Comparison of ENCODE assay signal across 21 mouse cellular contexts in the genomic region with DNA sequence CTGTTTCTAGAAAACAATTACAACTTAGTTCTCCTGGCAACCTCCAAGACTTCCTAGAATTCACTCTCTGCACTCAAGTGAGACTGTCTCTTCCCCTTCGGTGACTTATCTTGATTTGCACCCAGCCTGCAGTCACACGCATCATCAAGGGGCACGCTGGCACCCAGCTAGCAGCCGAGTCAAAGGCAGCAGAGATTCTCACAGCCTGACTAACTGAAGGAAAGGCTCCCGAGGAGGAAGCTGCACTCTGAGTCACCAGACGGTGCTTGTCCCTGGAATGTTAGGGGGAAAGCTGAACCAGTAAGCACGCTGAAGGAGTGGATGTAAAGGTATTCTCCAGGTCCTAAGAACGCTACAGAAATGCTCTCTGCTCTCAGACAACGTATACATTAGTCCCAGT. TPM values are rescaled to one million over a fixed set of nuclear protein-coding genes. Genes with fewer than 3 reads are reported as not detected.
DNase-seq lines count a peak whose midpoint lies in the region; ATAC-seq and TF ChIP-seq lines count a peak whose summit lies in the region.
"Had no signal": no experiment of that assay in that cellular context is flagged by ENCODE, and none has a peak within 500 bp of the region (broad histone marks: within the 10 kb centered on the region; RNA-seq: fewer than 3 reads in every experiment).

No protein-coding gene starts in this region.

- no peaks in the 10 kb centered on the region for H3K9me3 ChIP-seq in heart, embryonic 13.5 days
- no peaks in the 10 kb centered on the region for H3K9me3 ChIP-seq in intestine, embryonic 16.5 days (ENCODE audit: control insufficient read depth, low read length)
- H3K9me3 ChIP-seq in midbrain, embryonic 13.5 days: no peaks in the 10 kb centered on the region
- H3K9me3 ChIP-seq: forebrain, embryonic 15.5 days; hindbrain, embryonic 13.5 days; midbrain, embryonic 10.5 days had no signal

- no peak for TF ChIP-seq POLR2A in kidney, adult 2 months (IDR thresholded peaks at IDR 0.05; ENCODE audit: low read depth, low read length)

- H3K4me3 ChIP-seq in heart, embryonic 13.5 days: no peak overlapping the region
- H3K4me3 ChIP-seq in C2C12 (ENCODE audit: insufficient read depth, poor library complexity, severe bottlenecking): no peak overlapping the region
- H3K4me3 ChIP-seq in intestine, embryonic 16.5 days (ENCODE audit: low read length): no peak overlapping the region
- H3K4me3 ChIP-seq in midbrain, embryonic 13.5 days (replicated peaks): no peak overlapping the region
- H3K4me3 ChIP-seq in kidney, adult 2 months (ENCODE audit: insufficient read depth, low read depth, low read length): no peak overlapping the region
- H3K4me3 ChIP-seq: forebrain, embryonic 15.5 days; hindbrain, embryonic 13.5 days; midbrain, embryonic 10.5 days had no signal

- DNase-seq in heart, adult 9 months (ENCODE audit: low spot score in 2 of 2): no peak
- peak; percentile 66 for DNase-seq in adrenal gland, adult 2 months
- no peak for DNase-seq in urinary bladder, postnatal 4 days (ENCODE audit: low spot score in 2 of 2)
- no peak for DNase-seq in kidney, adult 2 months
- DNase-seq: cerebellum, adult 11-12 months; heart, adult 18-20 months; heart, postnatal 10 days; kidney, adult 18-20 months; layer of hippocampus, postnatal 36 days; lung, postnatal 36 days; right cerebral cortex, postnatal 25 days; thymus, postnatal 25 days had no signal

- 0 out of 2 replicates have a peak overlapping the region, but pooled peaks have one; percentile 12 for H3K27ac ChIP-seq in heart, embryonic 13.5 days (replicated peaks)
- H3K27ac ChIP-seq in intestine, embryonic 16.5 days (ENCODE audit: low read length): no peak overlapping the region
- no peak overlapping the region for H3K27ac ChIP-seq in midbrain, embryonic 13.5 days
- H3K27ac ChIP-seq in kidney, adult 2 months (ENCODE audit: insufficient read depth, low read depth, low read length): no peak overlapping the region
- H3K27ac ChIP-seq: forebrain, embryonic 15.5 days; hindbrain, embryonic 13.5 days; liver, embryonic 14.5 days; midbrain, embryonic 10.5 days; stomach, postnatal 0 days had no signal

- no peak overlapping the region for H3K9ac ChIP-seq in heart, embryonic 13.5 days
- no peak overlapping the region for H3K9ac ChIP-seq in intestine, embryonic 16.5 days (ENCODE audit: low read depth, low read length)
- no peak overlapping the region for H3K9ac ChIP-seq in midbrain, embryonic 13.5 days (replicated peaks)
- H3K9ac ChIP-seq: forebrain, embryonic 15.5 days; hindbrain, embryonic 13.5 days; liver, embryonic 14.5 days had no signal

- H3K4me1 ChIP-seq in heart, embryonic 13.5 days: peaks cover 13% of the 10 kb centered on the region
- H3K4me1 ChIP-seq in intestine, embryonic 16.5 days (ENCODE audit: control insufficient read depth, insufficient read depth, low read length): 0 out of 2 replicates have a peak, but pooled peaks cover 3% of the 10 kb centered on the region
- H3K4me1 ChIP-seq in midbrain, embryonic 13.5 days (replicated peaks): no peaks in the 10 kb centered on the region
- H3K4me1 ChIP-seq in kidney, adult 2 months (ENCODE audit: control insufficient read depth, insufficient read depth, low read length): peaks cover 5% of the 10 kb centered on the region; the same call in 1 of the 2 replicates
- H3K4me1 ChIP-seq: forebrain, embryonic 15.5 days; hindbrain, embryonic 13.5 days; midbrain, embryonic 10.5 days had no signal

- H3ac ChIP-seq in C2C12 (ENCODE audit: control insufficient read depth, insufficient read length, low read depth): no peak overlapping the region

- H3K79me2 ChIP-seq in C2C12 (ENCODE audit: control insufficient read depth, insufficient read depth): peaks cover 10% of the 10 kb centered on the region

- WGBS in heart, embryonic 13.5 days: 46% methylated on average over 9 of the region's 9 CpGs
- 67% methylated on average over 9 of the region's 9 CpGs for WGBS in intestine, embryonic 16.5 days
- 87% methylated on average over 9 of the region's 9 CpGs for WGBS in midbrain, embryonic 13.5 days
- 58% methylated on average over 9 of the region's 9 CpGs for WGBS in kidney, adult 2 months

- peaks cover 1% of the 10 kb centered on the region for H3K79me3 ChIP-seq in C2C12 (ENCODE audit: low read depth)

- H3K36me3 ChIP-seq in heart, embryonic 13.5 days: peaks cover 24% of the 10 kb centered on the region
- H3K36me3 ChIP-seq in C2C12 (ENCODE audit: control insufficient read depth, insufficient read depth): peaks cover 6% of the 10 kb centered on the region
- no peaks in the 10 kb centered on the region for H3K36me3 ChIP-seq in intestine, embryonic 16.5 days (ENCODE audit: control insufficient read depth, insufficient read depth, low read length)
- H3K36me3 ChIP-seq in midbrain, embryonic 13.5 days: no peaks in the 10 kb centered on the region
- no peaks in the 10 kb centered on the region; the same call in 1 of the 2 replicates for H3K36me3 ChIP-seq in kidney, adult 2 months (ENCODE audit: control insufficient read depth, insufficient read depth, low read length)
- H3K36me3 ChIP-seq: forebrain, embryonic 15.5 days had no signal

- no peaks in the 10 kb centered on the region for H3K27me3 ChIP-seq in heart, embryonic 13.5 days (replicated peaks)
- H3K27me3 ChIP-seq in C2C12 (ENCODE audit: control insufficient read depth, insufficient read depth, insufficient read length): no peaks in the 10 kb centered on the region
- no peaks in the 10 kb centered on the region for H3K27me3 ChIP-seq in intestine, embryonic 16.5 days (replicated peaks; ENCODE audit: control insufficient read depth, insufficient read depth, low read length)
- H3K27me3 ChIP-seq in midbrain, embryonic 13.5 days: no peaks in the 10 kb centered on the region
- no peaks in the 10 kb centered on the region for H3K27me3 ChIP-seq in kidney, adult 2 months (replicated peaks; ENCODE audit: control insufficient read depth, insufficient read depth, low read length)
- H3K27me3 ChIP-seq: forebrain, embryonic 15.5 days; hindbrain, embryonic 13.5 days had no signal

- ATAC-seq in heart, embryonic 13.5 days (ENCODE audit: extremely low read depth, insufficient number of reproducible peaks, low FRiP score, low TSS enrichment): no peak
- ATAC-seq in intestine, embryonic 16.5 days: peak; percentile 14; the same call in 1 of the 2 replicates
- ATAC-seq in midbrain, embryonic 13.5 days: no peak
- ATAC-seq: forebrain, embryonic 15.5 days had no signal

- no peak for TF ChIP-seq CTCF in C2C12 (IDR thresholded peaks at IDR 0.05; ENCODE audit: control insufficient read depth, insufficient read depth, insufficient read length)
- TF ChIP-seq CTCF in kidney, adult 2 months (conservative IDR thresholded peaks at IDR 0.05; ENCODE audit: insufficient read depth, insufficient read length, low read depth, low read length): no peak

- H3K4me2 ChIP-seq in heart, embryonic 13.5 days: no peak overlapping the region
- H3K4me2 ChIP-seq in intestine, embryonic 16.5 days (ENCODE audit: low read depth, low read length): no peak overlapping the region
- no peak overlapping the region for H3K4me2 ChIP-seq in midbrain, embryonic 13.5 days (replicated peaks)
- H3K4me2 ChIP-seq: forebrain, embryonic 15.5 days; hindbrain, embryonic 13.5 days had no signal

TF ChIP-seq in C2C12, 6 proteins besides CTCF, POLR2A, EP300 and RAD21:
- TF ChIP-seq MAX (IDR thresholded peaks at IDR 0.05) (no peak), FOSL1 (IDR thresholded peaks at IDR 0.05; ENCODE audit: insufficient read depth, low read length, poor library complexity, severe bottlenecking) (peak; percentile 26), MYOG (IDR thresholded peaks at IDR 0.05; ENCODE audit: control insufficient read depth, extremely low read depth, insufficient read length) (no peak), USF1 (IDR thresholded peaks at IDR 0.05; ENCODE audit: low read depth) (no peak), MYOD1 (IDR thresholded peaks at IDR 0.05; ENCODE audit: control insufficient read depth, insufficient read length, low read depth) (no peak), CEBPB (IDR thresholded peaks at IDR 0.05; ENCODE audit: low read depth) (no peak)

RNA-seq across cellular contexts. Expression of a gene that starts 30.3 kb away (rescaled TPM):
- 45.3 and 45.7 TPM in 2 replicates for polyA plus RNA-seq in heart, embryonic 13.5 days (2015; fragmentation: Nextera tagmentation; extraction: Ambion mirVana)
- 31.9 TPM for polyA plus RNA-seq in C2C12 (2012; fragmentation: generic; extraction: Trizol)
- 10 to 100 TPM; 59.1 to 70.7 TPM for total RNA-seq in adrenal gland, adult 2 months (2021)
- 31.5 and 38.3 TPM in 2 replicates for polyA plus RNA-seq in adrenal gland, adult 2 months (2012; rRNA removed)
- 38.5 and 41.2 TPM in 2 replicates for polyA plus RNA-seq in intestine, embryonic 16.5 days (2015; fragmentation: Nextera tagmentation; extraction: Ambion mirVana)
- polyA plus RNA-seq in midbrain, embryonic 13.5 days (2015; fragmentation: Nextera tagmentation; extraction: Ambion mirVana): 35.3 and 38.1 TPM in 2 replicates
- 37.1 and 42.9 TPM in 2 replicates for polyA plus RNA-seq in kidney, adult 2 months (2012; rRNA removed)
